25 mouse cellular contexts compared by ENCODE assay signal in the genomic region with DNA sequence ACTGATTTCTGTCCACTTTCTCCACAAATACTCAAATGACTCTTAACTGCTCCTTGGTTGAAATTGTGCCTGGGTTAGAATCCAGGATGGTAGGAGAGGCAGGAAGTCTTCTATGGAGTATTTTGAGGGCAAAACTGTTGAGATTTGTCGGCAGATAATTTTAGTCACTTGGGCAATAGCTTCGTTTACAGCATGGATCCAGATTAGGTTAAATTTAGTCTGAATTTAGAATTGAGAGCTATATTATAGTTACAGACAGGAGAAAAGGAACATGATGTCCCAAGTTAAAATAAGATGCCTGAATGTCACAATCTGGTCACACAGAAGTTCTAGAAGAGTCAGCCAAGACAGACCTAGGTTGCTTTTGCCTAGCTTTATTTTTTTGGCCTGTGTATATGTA.
"Had no signal": no experiment of that assay in that cellular context is flagged by ENCODE, and none has a peak within 500 bp of the region (broad histone marks: within the 10 kb centered on the region; RNA-seq: fewer than 3 reads in every experiment).

No protein-coding gene starts in this region.

- DNase-seq: gastrocnemius, adult 2 months; gastrocnemius, postnatal 10 days; gastrocnemius, postnatal 25 days; heart, postnatal 10 days; heart, postnatal 4 days; kidney, adult 18-20 months; kidney, adult 8-10 months; kidney, postnatal 10 days; kidney, postnatal 25 days; kidney, postnatal 4 days; layer of hippocampus, adult 9-11 months; liver; liver, embryonic 13.5 days had no signal

- H3K9ac ChIP-seq: heart, embryonic 12.5 days; hindbrain, embryonic 12.5 days; hindbrain, embryonic 14.5 days; intestine, embryonic 15.5 days; limb, embryonic 12.5 days; liver, embryonic 13.5 days had no signal

- H3K36me3 ChIP-seq: heart, embryonic 12.5 days; hindbrain, embryonic 10.5 days; hindbrain, embryonic 12.5 days; intestine, embryonic 15.5 days; limb, embryonic 10.5 days; limb, embryonic 12.5 days; liver, embryonic 13.5 days had no signal

- H3K4me3 ChIP-seq: gastrocnemius, adult 2 months; heart, embryonic 10.5 days; heart, embryonic 12.5 days; hindbrain, embryonic 10.5 days; hindbrain, embryonic 12.5 days; intestine, embryonic 15.5 days; limb, embryonic 10.5 days; limb, embryonic 12.5 days; liver, embryonic 13.5 days had no signal

- H3K4me2 ChIP-seq: heart, embryonic 12.5 days; hindbrain, embryonic 12.5 days; hindbrain, embryonic 14.5 days; intestine, embryonic 15.5 days; limb, embryonic 12.5 days; liver, embryonic 11.5 days; liver, embryonic 13.5 days had no signal

- ATAC-seq: hindbrain, embryonic 16.5 days; inflammation-experienced regulatory T-cells, adult 6 months; intestine, embryonic 15.5 days; intestine, postnatal 0 days had no signal

- H3K4me1 ChIP-seq: heart, embryonic 10.5 days; intestine, embryonic 15.5 days; limb, embryonic 10.5 days; limb, embryonic 12.5 days; liver, embryonic 13.5 days had no signal

- H3K27ac ChIP-seq: gastrocnemius, adult 2 months; heart, embryonic 10.5 days; hindbrain, embryonic 10.5 days; hindbrain, embryonic 12.5 days; hindbrain, embryonic 14.5 days; intestine, embryonic 15.5 days; limb, embryonic 10.5 days; limb, embryonic 12.5 days; liver, embryonic 13.5 days had no signal

- H3K9me3 ChIP-seq: heart, embryonic 10.5 days; heart, embryonic 12.5 days; hindbrain, embryonic 10.5 days; hindbrain, embryonic 12.5 days; intestine, embryonic 15.5 days; limb, embryonic 10.5 days; limb, embryonic 12.5 days; liver, embryonic 13.5 days had no signal

- H3K27me3 ChIP-seq: heart, embryonic 12.5 days; hindbrain, embryonic 12.5 days; intestine, embryonic 15.5 days; limb, embryonic 12.5 days; liver, embryonic 13.5 days had no signal
